Mouse (Mus musculus): ENCODE results near the gene Cry2. TPM values are rescaled to one million over a fixed set of nuclear protein-coding genes. Genes with fewer than 3 reads are reported as not detected.

The Cry2 gene
- total and polyA plus RNA-seq, 2 experiments from 2014 or later = 36.7 to 43.2 TPM

DNA sequence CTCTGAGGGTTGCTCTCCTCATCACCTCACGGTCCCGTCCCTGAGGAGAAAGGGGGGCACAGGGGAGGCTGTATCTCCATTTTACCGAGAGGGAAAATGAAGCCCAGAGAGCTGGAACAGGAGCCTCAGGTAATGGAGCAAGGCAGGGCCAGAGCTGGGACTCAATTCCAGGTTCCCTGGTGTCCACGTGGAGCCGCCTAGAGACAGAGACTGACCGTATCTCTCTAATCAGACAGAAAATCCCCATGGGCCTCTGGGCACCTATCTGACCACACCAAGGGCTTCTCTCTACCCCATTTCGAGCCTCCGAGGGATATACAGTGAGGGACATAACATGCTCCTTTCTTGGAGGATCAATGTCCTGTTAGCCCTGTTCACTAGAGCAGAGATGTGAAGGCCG, 10.7 kb downstream of the Cry2 start:
- Histone ChIP-seq H3K36me3 (ENCODE audit: insufficient read depth) (peaks cover 66% of the 10 kb centered on the region), H3K27me3 (ENCODE audit: insufficient read depth, low read length) (no peaks in the 10 kb centered on the region), H3K4me3 (ENCODE audit: low read depth, low read length) (no peak overlapping the region), H3K4me1 (ENCODE audit: insufficient read depth) (peaks cover 9% of the 10 kb centered on the region; the same call in 1 of the 2 replicates), H3K27ac (ENCODE audit: low read depth, low read length) (peak overlapping the region; percentile 77; the same call in 1 of the 2 replicates), H3K4me2 (ENCODE audit: low read depth) (no peak overlapping the region), H3K9ac (no peak overlapping the region), H3K9me3 (ENCODE audit: low read length) (no peaks in the 10 kb centered on the region)
- TF ChIP-seq CTCF (IDR thresholded peaks at IDR 0.05; ENCODE audit: low read depth) = no peak
- ATAC-seq (no peak), DNase-seq (no peak)
- WGBS = 88% methylated on average over 9 of the region's 9 CpGs

DNA sequence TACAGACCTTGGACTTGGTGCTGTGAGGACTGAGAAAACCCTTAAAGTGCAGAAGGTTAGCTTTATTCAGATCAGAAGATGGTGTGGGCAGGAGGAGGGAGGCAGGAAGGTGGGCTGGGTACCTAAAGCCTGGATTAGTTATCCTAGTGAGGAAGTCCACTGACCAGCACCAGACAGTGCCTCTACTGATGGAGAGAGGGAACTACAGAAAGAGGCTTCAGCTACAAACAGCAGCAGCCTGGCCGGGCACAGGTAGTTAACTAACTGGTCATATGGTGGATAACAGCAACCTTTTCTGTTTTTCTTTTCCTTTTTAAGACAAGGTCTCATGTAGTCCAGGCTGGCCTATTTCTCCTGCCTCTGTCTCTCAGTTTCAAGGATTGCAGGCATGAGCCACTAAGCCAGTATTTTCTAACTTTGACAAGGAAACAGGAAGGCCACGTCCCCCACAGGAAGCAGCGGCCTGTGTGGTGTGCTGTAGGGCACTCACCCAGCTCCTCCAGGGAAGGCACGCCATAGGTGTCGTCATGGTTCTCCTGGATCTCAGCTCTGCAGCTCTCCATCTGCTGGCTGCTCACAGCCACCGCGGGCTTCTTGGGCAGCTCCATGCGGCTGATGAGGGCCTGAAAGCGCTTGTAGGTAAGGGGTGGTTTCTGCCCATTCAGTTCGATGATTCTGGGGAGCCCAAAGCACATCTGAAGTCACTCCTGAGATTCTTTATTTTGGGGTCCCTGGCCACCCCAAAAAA, 11.3 kb downstream of the Cry2 start:
- DNase-seq (no peak), ATAC-seq (no peak)
- Histone ChIP-seq H3K9ac (no peak overlapping the region), H3K36me3 (ENCODE audit: insufficient read depth) (peaks cover 72% of the 10 kb centered on the region), H3K27ac (ENCODE audit: low read depth, low read length) (no peak overlapping the region), H3K4me3 (ENCODE audit: low read depth, low read length) (no peak overlapping the region), H3K27me3 (ENCODE audit: insufficient read depth, low read length) (no peaks in the 10 kb centered on the region), H3K4me1 (ENCODE audit: insufficient read depth) (0 out of 2 replicates have a peak, but pooled peaks cover 4% of the 10 kb centered on the region), H3K9me3 (ENCODE audit: low read length) (no peaks in the 10 kb centered on the region), H3K4me2 (ENCODE audit: low read depth) (no peak overlapping the region)
- WGBS = 73% methylated on average over 10 of the region's 10 CpGs
- peak; percentile 52 for TF ChIP-seq CTCF (IDR thresholded peaks at IDR 0.05; ENCODE audit: low read depth)

DNA sequence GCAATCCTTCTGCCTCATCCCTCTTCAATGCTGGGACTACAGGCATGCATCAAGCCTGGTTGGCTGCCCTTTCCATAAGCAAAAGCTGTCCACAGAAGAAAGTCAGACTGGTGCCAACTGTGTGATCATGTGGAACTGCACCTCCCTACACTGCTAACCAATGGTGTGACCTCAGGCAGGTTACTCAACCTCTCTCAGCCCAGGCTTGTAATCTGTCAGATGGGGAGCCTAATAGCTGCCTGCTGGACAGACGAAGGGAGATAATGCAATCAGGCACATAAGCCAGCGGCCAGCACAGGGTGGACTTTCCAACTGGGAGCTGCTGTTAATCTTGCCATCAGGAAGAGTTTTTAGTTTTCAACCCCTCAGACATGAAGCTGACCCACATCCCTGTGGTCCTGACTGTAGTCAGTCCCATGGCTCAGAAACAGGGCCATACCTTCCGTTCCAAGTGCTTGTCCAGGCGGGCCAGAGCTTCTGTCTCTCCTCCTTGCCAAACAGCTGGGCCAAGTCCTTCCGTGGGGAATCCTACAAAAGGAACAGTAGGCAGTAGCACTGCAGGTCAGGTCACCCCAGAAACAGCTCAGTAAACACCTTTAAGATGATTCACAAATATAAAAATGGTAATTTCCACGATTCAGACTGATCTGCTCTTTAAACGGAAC, 12.0 kb downstream of the Cry2 start:
- no peak for TF ChIP-seq CTCF (IDR thresholded peaks at IDR 0.05; ENCODE audit: low read depth)
- DNase-seq = no peak
- Histone ChIP-seq H3K9me3 (ENCODE audit: low read length) (no peaks in the 10 kb centered on the region), H3K27me3 (ENCODE audit: insufficient read depth, low read length) (no peaks in the 10 kb centered on the region), H3K9ac (no peak overlapping the region), H3K4me1 (ENCODE audit: insufficient read depth) (0 out of 2 replicates have a peak, but pooled peaks cover 4% of the 10 kb centered on the region), H3K27ac (ENCODE audit: low read depth, low read length) (no peak overlapping the region), H3K4me2 (ENCODE audit: low read depth) (no peak overlapping the region), H3K36me3 (ENCODE audit: insufficient read depth) (peaks cover 79% of the 10 kb centered on the region), H3K4me3 (ENCODE audit: low read depth, low read length) (no peak overlapping the region)
- 95% methylated on average over 7 of the region's 7 CpGs for WGBS
- ATAC-seq = no peak

DNA sequence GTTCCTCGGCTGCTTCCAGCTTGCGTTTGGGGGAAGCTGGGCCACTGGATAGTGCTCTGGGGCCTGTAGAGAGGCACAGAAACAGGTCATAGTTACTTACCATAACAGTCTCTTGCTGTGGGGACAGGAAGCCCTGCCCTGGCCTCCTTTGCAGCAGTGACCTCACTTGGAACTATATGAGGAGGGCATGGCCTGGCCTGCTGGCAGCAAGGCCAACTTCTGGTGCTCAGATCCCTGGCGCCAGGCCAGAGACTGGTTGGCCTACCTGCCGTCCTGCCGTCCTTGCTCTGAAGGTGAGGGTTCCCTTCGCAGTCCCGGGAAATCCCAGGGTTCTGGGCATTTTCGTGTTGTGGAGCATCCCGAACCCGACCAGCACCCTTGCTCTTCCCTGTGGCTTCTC, 22.1 kb downstream of the Cry2 start:
- H3K27ac ChIP-seq (ENCODE audit: low read depth, low read length) = no peak overlapping the region
- H3K4me2 ChIP-seq (ENCODE audit: low read depth) = no peak overlapping the region
- no peak overlapping the region for H3K9ac ChIP-seq
- no peaks in the 10 kb centered on the region for H3K27me3 ChIP-seq (ENCODE audit: insufficient read depth, low read length)
- peaks cover 92% of the 10 kb centered on the region for H3K36me3 ChIP-seq (ENCODE audit: insufficient read depth)
- no peak overlapping the region for H3K4me3 ChIP-seq (ENCODE audit: low read depth, low read length)
- no peaks in the 10 kb centered on the region for H3K9me3 ChIP-seq (ENCODE audit: low read length)
- TF ChIP-seq CTCF (IDR thresholded peaks at IDR 0.05; ENCODE audit: low read depth) = no peak
- 93% methylated on average over 10 of the region's 10 CpGs for WGBS
- DNase-seq (no peak), ATAC-seq (no peak)
- no peaks in the 10 kb centered on the region for H3K4me1 ChIP-seq (ENCODE audit: insufficient read depth)

DNA sequence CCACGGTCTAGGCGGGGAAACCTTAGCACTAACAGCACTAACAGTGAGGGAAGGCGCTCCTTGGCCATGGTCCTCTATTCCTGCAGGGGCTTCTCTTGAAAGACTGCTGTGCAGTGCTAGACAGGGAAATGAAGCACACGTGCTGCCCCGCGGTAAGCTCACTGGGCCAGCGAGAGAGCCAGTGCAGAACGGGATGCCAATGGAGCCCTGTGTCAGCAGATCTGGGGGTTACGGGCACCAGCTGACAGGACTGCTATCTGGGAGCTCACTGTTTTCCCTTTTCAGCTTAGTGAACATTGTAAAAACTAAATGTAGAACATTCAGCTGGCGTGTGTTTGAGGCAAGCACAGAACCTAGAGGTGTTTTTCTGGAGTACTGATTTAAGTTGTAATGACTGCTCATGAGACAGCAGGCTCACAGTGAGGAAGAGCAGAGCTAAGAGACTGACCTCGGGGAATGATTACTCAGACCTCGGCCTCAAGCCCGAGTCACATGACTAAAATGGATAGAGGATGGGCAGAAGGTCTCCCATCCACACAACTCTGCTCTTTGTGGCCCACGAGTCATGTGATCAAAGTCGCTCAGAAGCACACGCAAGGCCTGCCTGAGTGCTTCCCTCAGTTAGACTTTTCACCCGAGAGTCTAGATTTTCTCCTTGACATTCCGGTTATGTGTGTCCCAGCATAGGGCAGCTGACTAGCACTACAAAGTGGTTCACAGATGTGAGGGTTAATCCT, 25.4 kb downstream of the Cry2 start:
- Histone ChIP-seq H3K4me3 (ENCODE audit: low read depth, low read length) (no peak overlapping the region), H3K27me3 (ENCODE audit: insufficient read depth, low read length) (no peaks in the 10 kb centered on the region), H3K36me3 (ENCODE audit: insufficient read depth) (peaks cover 92% of the 10 kb centered on the region), H3K9ac (no peak overlapping the region), H3K4me2 (ENCODE audit: low read depth) (no peak overlapping the region), H3K4me1 (ENCODE audit: insufficient read depth) (no peaks in the 10 kb centered on the region), H3K27ac (ENCODE audit: low read depth, low read length) (no peak overlapping the region), H3K9me3 (ENCODE audit: low read length) (no peaks in the 10 kb centered on the region)
- ATAC-seq = no peak
- TF ChIP-seq CTCF (IDR thresholded peaks at IDR 0.05; ENCODE audit: low read depth) = no peak
- WGBS = 90% methylated on average over 18 of the region's 18 CpGs
- DNase-seq = no peak

DNA sequence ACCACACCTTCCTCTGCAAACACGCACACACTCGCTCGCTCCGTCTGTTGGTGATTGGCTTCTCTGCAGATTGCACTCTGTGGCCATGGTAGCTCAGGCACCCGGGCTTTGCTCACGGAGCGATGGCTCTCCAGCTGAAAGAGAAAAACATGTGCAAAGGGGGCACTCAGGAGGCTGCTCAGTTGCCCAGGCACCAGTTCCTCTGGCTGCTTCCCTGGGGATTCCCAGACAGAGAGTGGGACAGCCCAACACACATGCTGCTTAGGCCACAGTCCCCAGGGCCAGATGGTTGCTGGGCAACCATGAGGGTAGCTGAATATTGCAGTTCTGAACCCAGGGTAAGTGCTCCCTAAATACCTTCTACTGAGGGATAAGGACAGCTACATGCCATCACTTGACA, 28.2 kb downstream of the Cry2 start:
- no peaks in the 10 kb centered on the region for H3K4me1 ChIP-seq (ENCODE audit: insufficient read depth)
- H3K9ac ChIP-seq = no peak overlapping the region
- ATAC-seq (no peak), DNase-seq (no peak)
- peaks cover 69% of the 10 kb centered on the region for H3K36me3 ChIP-seq (ENCODE audit: insufficient read depth)
- H3K27ac ChIP-seq (ENCODE audit: low read depth, low read length) = no peak overlapping the region
- no peak for TF ChIP-seq CTCF (IDR thresholded peaks at IDR 0.05; ENCODE audit: low read depth)
- H3K9me3 ChIP-seq (ENCODE audit: low read length) = no peaks in the 10 kb centered on the region
- H3K4me2 ChIP-seq (ENCODE audit: low read depth) = no peak overlapping the region
- no peak overlapping the region for H3K4me3 ChIP-seq (ENCODE audit: low read depth, low read length)
- H3K27me3 ChIP-seq (ENCODE audit: insufficient read depth, low read length) = no peaks in the 10 kb centered on the region
- 85% methylated on average over 7 of the region's 7 CpGs for WGBS

DNA sequence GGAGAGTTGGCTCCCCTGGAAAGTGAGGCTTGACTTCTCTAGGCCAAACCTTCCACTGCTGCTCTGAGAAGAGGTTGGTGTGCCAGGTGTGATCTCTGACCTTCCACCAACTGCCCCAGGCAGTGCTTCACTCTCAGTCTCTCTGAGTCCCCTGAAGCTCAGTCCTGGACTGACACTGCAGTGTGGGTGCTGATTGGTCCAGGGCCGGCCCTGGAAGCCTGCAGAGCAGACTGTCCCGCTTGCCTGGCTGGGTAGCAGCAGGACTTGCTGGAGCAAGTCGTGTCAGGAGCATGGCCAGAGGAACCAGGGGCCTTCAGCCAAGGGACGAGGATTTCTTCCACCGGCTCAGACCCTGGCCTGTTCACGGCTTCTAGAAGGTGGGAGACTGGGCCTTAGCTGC, 29.1 kb downstream of the Cry2 start:
- Histone ChIP-seq H3K27ac (ENCODE audit: low read depth, low read length) (no peak overlapping the region), H3K27me3 (ENCODE audit: insufficient read depth, low read length) (no peaks in the 10 kb centered on the region), H3K9ac (no peak overlapping the region), H3K4me2 (ENCODE audit: low read depth) (no peak overlapping the region), H3K4me3 (ENCODE audit: low read depth, low read length) (no peak overlapping the region), H3K36me3 (ENCODE audit: insufficient read depth) (peaks cover 60% of the 10 kb centered on the region), H3K4me1 (ENCODE audit: insufficient read depth) (no peaks in the 10 kb centered on the region), H3K9me3 (ENCODE audit: low read length) (no peaks in the 10 kb centered on the region)
- no peak for TF ChIP-seq CTCF (IDR thresholded peaks at IDR 0.05; ENCODE audit: low read depth)
- 88% methylated on average over 6 of the region's 6 CpGs for WGBS
- DNase-seq (no peak), ATAC-seq (no peak)

All from forebrain, postnatal 0 days (tissue).